Mouse (Mus musculus) ES-Bruce4 (cell line): ENCODE results near the gene Fat2.

Source experiments
- CTCF ChIP-seq: IDR thresholded peaks from one replicate; pipeline ENCODE4 v1.8.1; 2011; ENCODE audit warnings: low read depth, low read length
- EP300 ChIP-seq: IDR thresholded peaks from 2 replicates; pipeline ENCODE4 v1.6.1; 2011; ENCODE audit warnings: low read depth, low read length; ENCODE audit not compliant: insufficient read depth
- POLR2A ChIP-seq: IDR thresholded peaks from one replicate; pipeline ENCODE4 v1.8.1; 2011; ENCODE audit warnings: low read length; ENCODE audit not compliant: insufficient read depth

GRCm38 (mm10) chr11:55231034-55231433 lies 105.3 kb downstream of the Fat2 start:
- no peak for TF ChIP-seq CTCF
- TF ChIP-seq POLR2A: no peak
- no peak for TF ChIP-seq EP300
